ENCODE assay signal across 10 mouse cellular contexts in genomic region chr3:64587618-64588017, GRCm38 (mm10). TPM values are rescaled to one million over a fixed set of nuclear protein-coding genes. Genes with fewer than 3 reads are reported as not detected.
DNase-seq lines count a peak whose midpoint lies in the region; ATAC-seq lines count a peak whose summit lies in the region.
"Had no signal": no experiment of that assay in that cellular context is flagged by ENCODE, and none has a peak within 500 bp of the region (broad histone marks: within the 10 kb centered on the region; RNA-seq: fewer than 3 reads in every experiment).

No protein-coding gene starts in this region.

- no peak overlapping the region for H3K4me2 ChIP-seq in midbrain, embryonic 14.5 days (ENCODE audit: low read length)
- H3K4me2 ChIP-seq in midbrain, embryonic 16.5 days (ENCODE audit: low read length), result no peak overlapping the region
- no peak overlapping the region for H3K4me2 ChIP-seq in heart, embryonic 12.5 days
- H3K4me2 ChIP-seq: limb, embryonic 15.5 days had no signal

- no peak overlapping the region for H3K4me3 ChIP-seq in midbrain, embryonic 14.5 days (replicated peaks; ENCODE audit: low read depth, low read length)
- H3K4me3 ChIP-seq in midbrain, embryonic 16.5 days (ENCODE audit: low read depth, low read length), result no peak overlapping the region
- H3K4me3 ChIP-seq in heart, embryonic 12.5 days, result no peak overlapping the region
- H3K4me3 ChIP-seq: limb, embryonic 15.5 days had no signal

- no peaks in the 10 kb centered on the region for H3K9me3 ChIP-seq in midbrain, embryonic 14.5 days (ENCODE audit: control insufficient read depth, low read length)
- H3K9me3 ChIP-seq in midbrain, embryonic 16.5 days (replicated peaks; ENCODE audit: control insufficient read depth, low read length, poor library complexity, severe bottlenecking), result no peaks in the 10 kb centered on the region
- peaks cover 10% of the 10 kb centered on the region; the same call in 1 of the 2 replicates for H3K9me3 ChIP-seq in heart, embryonic 12.5 days (replicated peaks)
- H3K9me3 ChIP-seq: limb, embryonic 15.5 days had no signal

- no peak overlapping the region for H3K27ac ChIP-seq in midbrain, embryonic 14.5 days (replicated peaks; ENCODE audit: low read depth, low read length)
- H3K27ac ChIP-seq in midbrain, embryonic 16.5 days (ENCODE audit: low read length), result no peak overlapping the region
- H3K27ac ChIP-seq in heart, embryonic 12.5 days (ENCODE audit: poor library complexity, severe bottlenecking), result no peak overlapping the region
- H3K27ac ChIP-seq: limb, embryonic 15.5 days had no signal

- no peaks in the 10 kb centered on the region for H3K27me3 ChIP-seq in midbrain, embryonic 14.5 days (ENCODE audit: control insufficient read depth, insufficient read depth, low read length)
- no peaks in the 10 kb centered on the region for H3K27me3 ChIP-seq in midbrain, embryonic 16.5 days (ENCODE audit: control insufficient read depth, insufficient read depth, low read depth, low read length)
- H3K27me3 ChIP-seq in heart, embryonic 12.5 days (replicated peaks), result no peaks in the 10 kb centered on the region
- H3K27me3 ChIP-seq: limb, embryonic 15.5 days had no signal

- no peak overlapping the region for H3K9ac ChIP-seq in midbrain, embryonic 14.5 days (replicated peaks; ENCODE audit: low read length)
- no peak overlapping the region for H3K9ac ChIP-seq in midbrain, embryonic 16.5 days (ENCODE audit: low read depth, low read length)
- H3K9ac ChIP-seq in heart, embryonic 12.5 days, result no peak overlapping the region
- H3K9ac ChIP-seq: limb, embryonic 15.5 days had no signal

- WGBS in midbrain, embryonic 14.5 days, result 70% methylated on average over 9 of the region's 9 CpGs
- 65% methylated on average over 9 of the region's 9 CpGs for WGBS in midbrain, embryonic 16.5 days
- WGBS in heart, embryonic 12.5 days, result 61% methylated on average over 9 of the region's 9 CpGs

- peak; percentile 2 for DNase-seq in gastrocnemius, postnatal 10 days
- no peak for DNase-seq in gastrocnemius, adult 8-10 months (ENCODE audit: low spot score in 2 of 2)
- DNase-seq in midbrain, embryonic 14.5 days, result peak; percentile 3
- peak; percentile 1 for DNase-seq in embryo, embryonic 11.5 days (ENCODE audit: low read depth, low spot score)
- DNase-seq in yolk sac, embryonic 10.5 days (ENCODE audit: low spot score), result peak; percentile 4
- no peak for DNase-seq in ovary, postnatal 14 days (ENCODE audit: low spot score)

- ATAC-seq in midbrain, embryonic 14.5 days (ENCODE audit: low FRiP score, low TSS enrichment), result no peak
- no peak for ATAC-seq in midbrain, embryonic 16.5 days
- no peak for ATAC-seq in heart, embryonic 12.5 days (ENCODE audit: insufficient number of reproducible peaks, low FRiP score)

- H3K4me1 ChIP-seq in midbrain, embryonic 14.5 days (ENCODE audit: control insufficient read depth, insufficient read depth, low read length), result no peaks in the 10 kb centered on the region
- no peaks in the 10 kb centered on the region for H3K4me1 ChIP-seq in midbrain, embryonic 16.5 days (ENCODE audit: control insufficient read depth, insufficient read depth, low read length)
- H3K4me1 ChIP-seq in heart, embryonic 12.5 days (replicated peaks), result no peaks in the 10 kb centered on the region
- H3K4me1 ChIP-seq: limb, embryonic 15.5 days had no signal

- no peaks in the 10 kb centered on the region for H3K36me3 ChIP-seq in midbrain, embryonic 14.5 days (ENCODE audit: control insufficient read depth, insufficient read depth, low read length)
- H3K36me3 ChIP-seq in midbrain, embryonic 16.5 days (ENCODE audit: control insufficient read depth, insufficient read depth, low read length), result no peaks in the 10 kb centered on the region
- no peaks in the 10 kb centered on the region for H3K36me3 ChIP-seq in heart, embryonic 12.5 days
- H3K36me3 ChIP-seq: limb, embryonic 15.5 days had no signal

RNA-seq across cellular contexts. Expression of gene Vmn2r6, which starts 22.0 kb away (rescaled TPM):
- not detected for total RNA-seq in gastrocnemius, postnatal 10 days (2021)
- total RNA-seq in gastrocnemius, adult 8-10 months (2022), result not detected
- polyA plus RNA-seq in midbrain, embryonic 14.5 days (2014; fragmentation: Nextera tagmentation; extraction: Ambion mirVana), result not detected in 2 replicates
- not detected in 2 replicates for polyA plus RNA-seq in midbrain, embryonic 16.5 days (2015; fragmentation: Nextera tagmentation; extraction: Ambion mirVana)
- not detected in 2 replicates for polyA plus RNA-seq in heart, embryonic 12.5 days (2016; fragmentation: Nextera tagmentation; extraction: Ambion mirVana)
- polyA plus RNA-seq: gonadal fat pad, adult 2 months; limb, embryonic 15.5 days had no signal

Comparison
In these comparisons a context has a peak if more than half of its experiments do, and no peak if none do; other contexts are left out.
1. DNase-seq: peak in gastrocnemius, postnatal 10 days (single experiment), midbrain, embryonic 14.5 days (single experiment), embryo, embryonic 11.5 days (single experiment) and yolk sac, embryonic 10.5 days (single experiment); none in gastrocnemius, adult 8-10 months (0 of 2) and ovary, postnatal 14 days (single experiment).